Mouse (Mus musculus) cerebellum, adult 2 months (tissue): ENCODE results near the gene Tesk2.

Source experiments
- CTCF ChIP-seq: fragments of 200-500 bp; IDR thresholded peaks from 2 replicates; pipeline ENCODE4 v1.5.1; 2011; ENCODE audit warnings: low read depth, mild to moderate bottlenecking, control low read depth, low read length, moderate library complexity, borderline replicate concordance; ENCODE audit not compliant: insufficient read depth
- POLR2A ChIP-seq: fragments of 200-500 bp; IDR thresholded peaks from 2 replicates; pipeline ENCODE4 v1.6.1; 2011; ENCODE audit warnings: low read length, control low read depth, borderline replicate concordance; ENCODE audit not compliant: insufficient read depth

GRCm38 (mm10) chr4:116684665-116685064 is 36.1 kb upstream of the Tesk2 start:
- TF ChIP-seq CTCF (no peak), POLR2A (no peak)
